Mouse (Mus musculus) heart, adult 2 months (tissue): ENCODE results near the gene Fer.

ENCODE experiments used
- CTCF ChIP-seq: fragments of 200-600 bp; IDR thresholded peaks from 2 replicates; pipeline ENCODE4 v1.8.1; 2022; ENCODE audit warnings: antibody characterized with exemption, mild to moderate bottlenecking, moderate library complexity
- POLR2A ChIP-seq: fragments of 200-500 bp; IDR thresholded peaks from 2 replicates; pipeline ENCODE4 v1.6.1; 2011; ENCODE audit warnings: mild to moderate bottlenecking, low read depth, low read length, control low read depth; ENCODE audit not compliant: insufficient read depth

GRCm38 (mm10) chr17:63997643-63998042, 134.8 kb downstream of the Fer start:
- TF ChIP-seq CTCF (no peak), POLR2A (no peak)
